Mouse (Mus musculus): Measurements from ENCODE around the gene Rxrg.

DNA sequence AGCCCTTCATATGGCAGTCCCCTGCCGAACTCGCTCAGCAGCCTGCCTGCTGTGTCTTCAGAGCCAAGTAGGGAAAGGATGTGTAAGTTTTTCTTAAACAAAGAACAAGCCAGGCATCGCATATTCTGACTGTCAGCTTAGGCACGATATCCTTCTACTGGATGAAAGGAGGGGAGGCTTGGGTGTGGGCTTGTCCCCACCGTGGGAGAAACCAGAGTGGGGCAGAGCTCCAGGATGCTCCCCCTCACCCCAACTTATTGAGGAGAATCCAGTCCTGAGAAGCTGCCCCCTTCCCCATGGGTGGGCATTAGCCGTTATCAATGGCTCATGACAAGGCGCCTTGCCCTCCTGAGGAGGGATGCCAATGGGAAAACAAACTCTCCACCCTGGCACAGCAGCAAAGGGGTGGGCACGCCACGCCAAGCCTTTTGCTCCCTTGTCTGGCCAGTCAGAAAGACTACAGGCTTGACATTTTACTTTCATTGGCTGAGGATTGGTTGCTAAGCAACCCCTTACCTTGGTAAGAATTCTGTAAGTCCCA is 10.1 kb downstream of the Rxrg start:
- TF ChIP-seq POLR2A (IDR thresholded peaks at IDR 0.05; ENCODE audit: low read depth, low read length): no peak
- no peak for TF ChIP-seq CTCF (IDR thresholded peaks at IDR 0.05; ENCODE audit: extremely low read depth, insufficient read depth, insufficient read length, insufficient replicate concordance)

Data from spleen, adult 2 months (tissue).